Mouse (Mus musculus): ENCODE measurements at regions not wholly inside any gene's neighbourhood (a gene's known extent, or its start where the extent isn't known, plus 50 kb on each side); places are given as distances from the start of the nearest gene placed in this dataset.

DNA sequence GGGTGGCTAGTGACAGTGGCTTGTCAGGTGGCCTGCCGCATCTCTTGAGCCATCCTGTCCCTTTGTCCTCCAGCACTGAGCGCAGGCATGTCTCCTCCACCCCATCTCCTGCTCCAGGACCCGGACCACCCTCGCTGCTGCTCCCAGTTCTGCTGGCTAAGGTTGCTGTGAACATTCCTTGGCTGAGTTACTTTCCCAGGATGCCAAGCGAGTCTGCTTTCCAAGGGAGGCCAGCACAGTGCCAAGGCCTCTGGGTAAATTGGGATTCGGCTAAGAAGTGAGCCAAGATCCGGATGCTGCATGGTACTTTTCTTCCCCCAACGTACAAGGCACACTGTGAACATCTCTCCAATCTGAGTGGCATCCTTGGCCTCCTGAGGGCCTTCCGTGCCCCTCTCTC, 144.3 kb downstream of the Kif26a start:
- TF ChIP-seq CTCF (IDR thresholded peaks at IDR 0.05; ENCODE audit: low read depth): no peak
- TF ChIP-seq EP300 (IDR thresholded peaks at IDR 0.05; ENCODE audit: low read depth): no peak

Data from heart, postnatal 0 days (tissue).